Mouse (Mus musculus): Measurements from ENCODE around the gene Hdgfl1.

Hdgfl1 gene

DNA sequence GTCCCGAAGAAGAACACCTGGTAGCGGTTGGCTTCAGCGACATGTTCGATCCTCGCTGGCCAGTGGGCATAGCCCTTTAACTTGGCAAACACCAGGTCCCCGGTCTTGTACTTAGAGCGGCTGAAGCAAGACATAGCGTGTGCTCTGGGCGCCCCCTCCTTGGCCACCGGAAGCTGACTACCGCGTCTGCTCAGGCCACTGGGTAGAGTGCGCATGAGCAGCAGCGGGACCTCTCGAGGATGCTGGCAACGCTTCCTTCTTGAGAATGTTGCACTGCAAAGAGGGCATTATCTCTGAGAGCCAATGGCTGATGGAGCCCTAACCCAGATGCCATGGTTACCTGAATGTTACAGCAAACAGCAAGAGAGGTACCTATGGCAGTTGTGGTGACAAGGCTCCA, at the start of gene Hdgfl1:
Gene Hdgfl1 (minus strand): TSS at position 211 of the 400 bp plus-strand sequence.
- DNase-seq (ENCODE audit: low spot score) = no peak

DNA sequence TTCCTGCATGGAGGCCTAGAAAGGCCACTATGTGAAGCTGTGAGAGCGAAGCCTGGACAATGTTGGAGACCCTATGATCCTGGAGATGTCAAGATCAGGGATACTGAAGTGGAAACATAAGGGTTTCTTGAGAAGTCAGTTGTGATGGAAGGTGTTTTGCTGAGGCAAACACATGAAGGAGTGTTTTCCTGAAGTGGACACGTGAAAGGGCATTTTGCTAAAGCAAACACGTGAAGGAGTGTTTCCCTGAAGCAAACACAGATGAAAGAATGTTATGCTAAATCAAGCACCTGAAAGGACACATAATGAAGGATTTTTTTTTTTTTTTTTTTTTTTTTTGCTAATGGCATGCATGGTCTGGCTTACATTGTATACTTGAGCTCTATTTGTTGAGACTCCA, 25.5 kb upstream of the Hdgfl1 start:
- peak; percentile 10 for DNase-seq (ENCODE audit: low spot score)

DNA sequence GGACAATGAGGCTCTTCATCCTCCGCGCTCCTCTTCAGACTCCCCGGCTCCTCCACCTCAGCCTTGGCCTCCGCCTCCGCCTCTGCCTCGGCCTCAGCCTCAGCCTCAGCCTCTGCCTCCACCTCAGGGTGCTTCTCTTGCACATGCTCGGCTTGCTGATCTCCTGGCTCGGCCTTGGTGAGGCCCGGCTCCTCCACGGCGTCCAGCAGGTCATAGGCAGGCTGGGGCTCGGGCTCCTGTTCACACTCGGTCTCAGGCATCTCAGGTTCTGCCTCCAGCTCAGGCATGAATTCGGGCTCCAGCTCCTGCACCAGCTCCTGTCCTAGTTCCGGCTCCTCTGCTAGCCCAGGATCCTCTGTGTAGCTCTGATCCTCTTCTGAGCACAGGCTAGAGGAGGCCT, 541 bp downstream of the Hdgfl1 start:
- no peak for DNase-seq (ENCODE audit: low spot score)

DNA sequence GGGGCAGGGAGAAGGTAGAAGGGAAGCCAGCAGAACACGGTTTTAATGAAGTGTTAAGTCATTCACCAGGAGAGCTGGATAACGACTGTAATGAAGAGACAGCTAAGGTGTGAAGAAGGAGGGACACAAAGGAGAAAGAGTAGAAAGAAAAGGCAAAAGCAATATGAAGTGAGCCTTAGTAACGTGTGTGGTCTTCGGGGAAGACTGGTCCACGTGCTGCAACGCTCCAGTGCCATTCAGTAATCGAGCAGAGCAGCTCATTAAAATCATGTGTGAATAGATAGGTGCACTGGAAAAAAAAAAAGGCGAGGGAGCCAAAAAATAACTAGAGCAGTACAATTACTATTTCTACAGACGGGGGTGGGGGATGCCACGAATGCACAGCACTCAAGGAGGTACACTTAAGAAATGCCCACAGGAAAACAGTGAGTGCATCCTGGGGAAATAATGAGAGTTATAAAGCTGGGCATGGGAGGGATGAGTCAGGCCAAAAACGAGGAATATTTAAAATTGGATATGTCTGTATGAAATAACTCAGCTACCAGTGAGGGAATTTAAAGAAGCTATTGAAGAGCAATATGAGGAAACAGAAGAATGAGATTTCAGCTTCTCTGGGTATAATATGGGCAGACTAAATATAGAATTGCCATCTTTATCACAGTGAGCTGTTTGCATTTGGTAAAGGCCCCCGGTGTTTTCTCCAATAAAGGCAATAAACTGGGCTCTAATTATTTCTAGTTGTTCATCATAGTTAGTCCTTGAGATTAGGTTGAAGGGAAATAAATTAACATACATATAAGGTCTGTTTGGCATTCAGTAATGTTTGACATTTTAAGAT, 7.8 kb downstream of the Hdgfl1 start:
- no peak for DNase-seq (ENCODE audit: low spot score)

DNA sequence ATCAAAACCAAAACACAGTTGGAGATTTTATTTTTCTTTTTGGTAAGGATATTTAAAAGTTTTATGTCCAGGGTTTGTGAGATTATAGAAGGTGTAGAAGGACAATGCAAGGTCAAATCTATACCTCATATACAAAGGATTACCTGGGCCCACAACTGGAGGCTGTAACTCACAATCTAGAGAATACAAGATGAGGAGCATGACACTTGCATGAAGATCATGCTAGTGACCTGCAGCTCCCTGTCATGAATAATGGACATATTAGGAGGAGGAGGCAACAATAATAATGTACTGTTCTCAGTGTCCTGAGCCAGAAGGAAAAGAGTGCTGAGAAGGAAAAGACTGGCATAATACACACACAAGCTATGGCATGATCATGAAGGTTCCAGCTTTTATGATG, 17.1 kb downstream of the Hdgfl1 start:
- DNase-seq (ENCODE audit: low spot score) = no peak

DNA sequence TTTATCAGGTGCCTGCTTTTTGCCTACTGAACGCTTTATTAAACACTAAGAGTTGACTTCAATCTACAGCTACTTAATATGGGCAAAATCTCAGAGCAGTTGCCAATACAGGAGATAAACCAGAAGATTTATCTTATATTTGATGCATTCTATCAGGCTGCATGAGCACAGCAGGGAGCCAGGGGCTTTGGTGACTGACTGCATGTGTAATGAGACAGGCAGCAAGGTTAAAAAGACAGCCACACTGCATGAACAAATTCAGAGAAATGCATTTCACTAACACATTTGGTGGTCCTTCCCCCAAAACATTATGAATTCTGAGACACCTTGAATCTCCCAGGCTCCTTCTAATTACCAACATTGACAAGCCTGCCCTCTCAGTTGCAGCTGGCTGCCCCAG, 17.6 kb downstream of the Hdgfl1 start:
- DNase-seq (ENCODE audit: low spot score) = no peak

DNA sequence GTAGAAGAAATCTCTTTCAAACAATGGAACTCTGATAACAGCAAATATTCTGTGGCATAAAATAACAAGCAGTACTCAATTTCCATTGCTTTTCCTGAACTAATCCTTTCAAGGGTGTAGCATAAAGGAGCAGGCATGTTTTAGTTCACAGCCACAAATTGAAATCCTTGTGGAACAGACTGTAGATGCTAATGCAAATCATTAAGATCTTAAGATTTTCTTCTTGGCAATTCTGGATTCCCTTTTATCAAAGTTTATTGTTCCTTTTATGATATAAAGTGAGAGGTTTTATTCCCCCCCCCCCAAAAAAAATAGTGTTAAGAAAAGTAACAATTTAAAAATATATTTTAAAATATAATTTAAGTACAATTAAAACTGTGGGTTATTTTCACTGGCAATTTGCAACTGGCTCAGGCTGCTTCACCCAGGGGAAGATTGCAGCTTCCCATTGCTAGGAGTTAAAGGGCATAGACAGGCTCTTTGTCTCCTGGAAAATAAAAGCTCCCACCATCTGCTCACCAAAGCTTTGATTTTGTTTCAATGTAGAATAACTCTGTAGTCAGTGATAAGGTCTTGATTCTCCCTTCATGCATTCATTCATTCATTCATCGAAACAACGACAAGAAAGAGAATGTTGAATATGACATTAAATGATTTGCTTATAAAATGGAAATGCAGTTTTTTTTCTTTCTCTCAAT, 24.1 kb downstream of the Hdgfl1 start:
- DNase-seq (ENCODE audit: low spot score) = no peak

DNA sequence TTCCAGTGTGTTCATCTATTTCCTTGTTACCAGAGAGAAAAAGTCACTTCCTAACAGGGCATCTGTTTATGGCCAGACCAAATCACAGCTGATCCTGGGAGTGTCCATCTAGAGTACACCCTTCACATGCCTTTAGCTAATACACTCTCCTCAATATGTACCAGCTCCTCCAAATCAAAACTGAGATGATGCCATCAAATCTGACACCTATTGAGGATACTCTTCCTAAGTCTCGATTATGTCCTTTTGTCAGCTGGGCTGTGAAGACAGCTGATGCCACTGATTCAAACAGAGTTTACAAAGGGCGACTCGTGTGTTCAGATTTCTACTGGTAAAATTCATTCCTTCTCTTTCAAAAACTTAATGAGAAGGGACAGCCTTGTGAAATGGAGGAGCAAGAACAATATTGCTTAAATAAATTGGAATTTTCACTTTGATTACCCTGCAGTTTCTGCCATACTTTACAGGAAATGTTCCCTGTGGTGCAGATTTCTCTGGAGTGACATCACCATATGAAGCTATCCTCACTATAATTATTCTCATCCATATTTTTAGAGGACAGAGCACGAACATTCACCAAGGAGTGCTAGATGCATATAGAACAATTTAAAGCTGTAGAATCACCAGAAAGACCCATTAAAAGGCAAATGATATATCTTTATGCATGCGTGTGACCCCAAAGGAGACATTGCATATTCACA, 24.8 kb downstream of the Hdgfl1 start:
- no peak for DNase-seq (ENCODE audit: low spot score)

DNA sequence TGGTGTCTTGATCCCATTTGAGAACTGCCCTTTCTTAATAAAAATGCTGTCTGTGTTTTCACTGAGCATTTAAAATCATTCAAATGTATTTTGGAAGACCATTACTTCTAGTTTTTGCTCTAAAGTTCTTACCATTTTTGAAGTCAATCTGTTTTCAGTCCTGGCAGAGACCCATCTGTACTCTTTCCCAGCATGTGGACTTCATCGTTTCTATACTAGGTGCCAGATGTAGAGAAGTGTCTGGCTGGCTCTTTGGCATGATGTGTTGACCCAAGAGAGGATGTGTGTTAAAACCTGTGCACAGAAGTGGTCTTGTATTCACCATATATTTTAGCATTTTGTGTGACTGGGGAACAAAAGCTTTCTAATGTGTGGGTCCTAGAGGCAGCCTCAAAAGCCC, 25.9 kb downstream of the Hdgfl1 start:
- DNase-seq (ENCODE audit: low spot score) = no peak

DNA sequence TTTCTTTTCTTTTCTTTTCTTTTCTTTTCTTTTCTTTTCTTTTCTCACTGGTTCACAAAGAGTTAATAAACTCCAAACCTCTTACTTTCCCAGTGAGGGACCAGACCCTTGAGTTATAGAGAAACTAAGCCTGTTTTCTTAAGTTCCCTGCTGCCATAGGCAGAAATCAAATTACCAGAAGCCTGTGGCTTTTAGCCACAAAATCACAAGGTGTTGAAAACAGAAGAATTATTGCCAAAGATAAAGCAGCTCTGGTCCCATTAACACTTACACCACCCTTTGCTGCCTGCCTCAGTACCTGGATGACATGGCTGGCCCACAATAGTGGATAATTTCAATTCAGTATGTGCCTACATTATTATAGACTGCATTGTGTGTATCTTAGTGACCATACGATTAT, 35.0 kb downstream of the Hdgfl1 start:
- DNase-seq (ENCODE audit: low spot score) = no peak

DNA sequence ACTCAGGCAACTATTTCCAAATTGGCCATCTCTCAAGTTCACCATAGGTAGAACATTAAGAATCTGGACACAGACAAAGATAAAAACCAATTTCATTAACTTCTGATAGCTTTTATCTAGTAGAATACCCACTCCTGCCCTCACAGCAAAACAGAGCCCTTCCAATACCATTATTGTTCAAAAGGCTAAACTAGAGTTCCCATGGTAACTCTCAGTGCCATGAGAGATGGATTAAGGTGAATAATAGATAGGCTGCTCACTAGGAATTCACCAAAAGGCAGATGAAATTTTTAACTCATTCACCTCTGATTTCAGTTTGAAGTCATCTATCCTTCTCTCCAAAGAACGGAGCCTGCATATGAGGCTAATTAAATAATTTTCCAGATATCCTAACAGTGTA, 45.7 kb downstream of the Hdgfl1 start:
- DNase-seq (ENCODE audit: low spot score) = no peak

DNA sequence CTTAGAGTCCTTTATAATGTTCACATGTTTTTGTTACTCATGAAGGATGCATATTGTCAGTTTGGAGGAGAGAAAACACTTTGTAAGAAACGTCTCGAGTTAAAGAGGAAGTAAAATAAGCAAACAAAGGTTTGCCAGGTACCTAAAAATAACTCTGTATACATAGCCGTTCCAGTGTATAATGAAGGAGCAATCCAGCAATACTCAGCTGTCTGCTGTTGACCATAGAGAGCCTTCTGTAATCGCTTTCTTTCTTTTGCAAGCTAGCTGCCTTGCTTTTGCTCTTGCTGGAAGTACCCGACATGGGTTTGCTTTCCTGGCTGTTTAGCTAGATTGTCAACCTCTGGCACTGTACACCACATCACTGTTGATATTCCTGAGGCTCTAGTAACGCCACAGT, 48.6 kb downstream of the Hdgfl1 start:
- peak; percentile 1 for DNase-seq (ENCODE audit: low spot score)

DNA sequence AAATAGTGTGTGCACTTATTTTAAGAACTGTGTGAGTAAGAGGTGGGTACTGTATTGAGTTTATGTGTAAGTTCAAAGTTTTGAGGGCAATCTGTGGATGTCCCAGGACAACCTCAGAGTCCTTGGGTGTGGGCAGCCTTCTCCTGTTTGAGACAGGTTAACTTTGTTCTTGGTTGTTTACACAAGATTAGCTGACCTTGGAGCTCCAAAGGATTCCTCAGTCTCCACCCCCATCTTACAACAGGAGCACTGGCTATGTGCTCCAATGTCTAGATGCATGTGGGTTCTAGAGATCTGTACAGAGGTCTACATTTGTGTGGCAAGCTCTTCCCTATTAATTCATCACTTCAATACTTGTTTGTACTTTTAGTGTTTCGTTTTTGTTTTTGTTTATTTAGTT, 49.0 kb downstream of the Hdgfl1 start:
- DNase-seq (ENCODE audit: low spot score) = no peak

DNA sequence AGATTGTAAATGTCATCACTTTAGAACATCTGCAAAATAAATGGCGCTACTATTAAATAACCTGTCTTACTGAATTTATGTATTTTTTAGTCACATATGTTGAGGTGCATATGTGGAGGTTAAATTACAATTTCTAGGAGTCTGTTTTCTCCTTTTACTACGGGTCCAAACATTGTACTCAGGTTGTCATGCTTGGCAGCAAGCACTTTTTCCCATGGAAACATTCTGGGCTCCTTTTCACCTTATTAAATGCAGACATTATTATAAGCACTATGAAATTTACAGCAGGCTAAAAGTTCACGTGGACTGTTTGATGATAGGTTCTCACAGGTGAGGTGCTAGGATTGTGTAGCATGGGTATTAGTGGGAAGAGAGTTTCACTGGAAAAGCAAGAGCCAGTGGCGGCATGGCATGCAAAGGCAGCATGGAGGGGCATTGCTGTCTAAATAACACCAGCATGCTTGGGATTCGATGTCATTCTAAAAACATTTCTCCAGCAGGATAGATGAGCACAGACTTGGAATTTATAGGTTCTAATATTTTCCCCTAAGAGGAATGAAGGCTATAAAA, 50.7 kb downstream of the Hdgfl1 start:
- DNase-seq (ENCODE audit: low spot score) = no peak

All from lung, postnatal 25 days (tissue).